Mouse (Mus musculus) stomach, embryonic 15.5 days (tissue): Measurements from ENCODE around the gene Zfp446. TPM values are rescaled to one million over a fixed set of nuclear protein-coding genes. Genes with fewer than 3 reads are reported as not detected.
"Not testable (repeated sequence)": the region's sequence is repeated elsewhere in the genome, so short reads cannot be mapped to it uniquely, and the experiment has no call there.

Source experiments
- ATAC-seq: fragments of 200-750 bp; cut with Nextera tagmentation; 2 replicates; pipeline ENCODE4 v1.8.0; 2017; ENCODE audit warnings: low read depth, moderate number of reproducible peaks, moderate TSS enrichment; ENCODE audit not compliant: insufficient read depth, low FRiP score
- H3K27ac ChIP-seq: fragments of 300-500 bp; sonication (generic); 2 replicates; pipeline ENCODE4 v1.5.1; 2015; ENCODE audit warnings: mild to moderate bottlenecking, inconsistent platforms
- H3K27me3 ChIP-seq: fragments of 300-500 bp; sonication (generic); replicated peaks from 2 replicates; pipeline ENCODE4 v1.6.1; 2015; ENCODE audit warnings: inconsistent platforms
- H3K36me3 ChIP-seq: fragments of 300-500 bp; sonication (generic); 2 replicates; pipeline ENCODE4 v1.6.1; 2015; ENCODE audit warnings: inconsistent platforms
- H3K4me1 ChIP-seq: fragments of 300-500 bp; sonication (generic); 2 replicates; pipeline ENCODE4 v1.6.1; 2015; ENCODE audit warnings: inconsistent platforms
- H3K4me2 ChIP-seq: fragments of 300-500 bp; sonication (generic); 2 replicates; pipeline ENCODE4 v1.6.1; 2015; ENCODE audit warnings: mild to moderate bottlenecking, inconsistent platforms
- H3K4me3 ChIP-seq: fragments of 300-500 bp; sonication (generic); replicated peaks from 2 replicates; pipeline ENCODE4 v1.5.1; 2015; ENCODE audit warnings: inconsistent platforms
- H3K9ac ChIP-seq: fragments of 300-500 bp; sonication (generic); 2 replicates; pipeline ENCODE4 v1.6.1; 2015; ENCODE audit warnings: inconsistent platforms
- H3K9me3 ChIP-seq: fragments of 300-500 bp; sonication (generic); 2 replicates; pipeline ENCODE4 v1.6.1; 2016; ENCODE audit warnings: inconsistent platforms
- WGBS: fragments of 180-500 bp; shearing (Covaris S2); methylation state at CpG from one replicate; pipeline ENCODE4 v1.1.7; 2015; 5-methylcytosine and 5-hydroxymethylcytosine counted together
- polyA plus RNA-seq: library from polyadenylated mRNA; unstranded; fragments of >200 nt; fragmentation: Nextera tagmentation; extraction: Ambion mirVana; gene quantifications from 2 replicates; pipeline ENCODE4 v1.2.1, GENCODE M21; 2015

The Zfp446 gene
- 6.9 and 8.4 TPM in 2 replicates for polyA plus RNA-seq

DNA sequence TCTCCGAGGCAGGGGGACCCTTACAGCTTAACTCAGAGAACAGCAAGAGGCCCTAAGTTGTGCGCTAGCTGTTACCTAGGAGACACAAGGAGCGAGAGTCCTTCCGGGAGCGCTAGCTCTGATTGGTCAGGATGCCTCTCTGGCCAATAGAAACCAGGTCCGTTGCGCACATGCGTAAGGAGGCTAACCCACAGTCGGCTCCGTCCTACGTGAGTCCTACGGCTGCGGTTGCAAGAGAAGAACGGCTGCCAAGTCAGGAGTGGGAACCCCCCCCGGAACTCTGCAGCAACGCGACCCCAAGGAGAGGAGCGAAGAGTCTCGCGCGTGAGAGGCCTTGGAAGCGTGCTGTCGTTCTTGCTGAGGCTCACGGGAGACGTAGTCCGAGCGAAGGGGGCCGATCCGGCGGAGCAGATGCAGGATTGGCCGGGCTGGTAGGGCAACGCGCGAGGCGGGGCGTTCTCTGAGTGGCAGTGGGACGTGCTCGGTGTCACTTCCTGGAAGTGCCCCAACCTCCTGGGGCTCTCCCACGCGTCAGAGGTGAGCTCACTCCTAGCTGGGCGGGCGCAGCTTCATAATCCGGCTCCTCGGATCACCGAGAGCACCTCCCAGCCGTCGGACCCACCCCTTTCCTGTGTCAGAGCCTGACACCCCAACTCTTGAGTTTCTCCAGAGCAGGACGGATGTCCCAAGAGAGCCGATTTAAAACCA lies at the start of gene Zfp446:
TSS of gene Zfp446 (plus strand) at position 167 of the 708 bp plus-strand sequence.
- Histone ChIP-seq H3K9me3 (no peaks in the 10 kb centered on the region), H3K36me3 (0 out of 2 replicates have a peak, but pooled peaks cover 6% of the 10 kb centered on the region), H3K4me2 (peak within 1 kb of the TSS; percentile 86), H3K9ac (peak within 1 kb of the TSS; percentile 69), H3K4me3 (peak within 1 kb of the TSS; percentile 78), H3K27me3 (no peaks in the 10 kb centered on the region), H3K27ac (peak within 1 kb of the TSS; percentile 96), H3K4me1 (peaks cover 16% of the 10 kb centered on the region)
- under 1% methylated on average over 49 of the region's 49 CpGs for WGBS
- ATAC-seq: peak; percentile 99

DNA sequence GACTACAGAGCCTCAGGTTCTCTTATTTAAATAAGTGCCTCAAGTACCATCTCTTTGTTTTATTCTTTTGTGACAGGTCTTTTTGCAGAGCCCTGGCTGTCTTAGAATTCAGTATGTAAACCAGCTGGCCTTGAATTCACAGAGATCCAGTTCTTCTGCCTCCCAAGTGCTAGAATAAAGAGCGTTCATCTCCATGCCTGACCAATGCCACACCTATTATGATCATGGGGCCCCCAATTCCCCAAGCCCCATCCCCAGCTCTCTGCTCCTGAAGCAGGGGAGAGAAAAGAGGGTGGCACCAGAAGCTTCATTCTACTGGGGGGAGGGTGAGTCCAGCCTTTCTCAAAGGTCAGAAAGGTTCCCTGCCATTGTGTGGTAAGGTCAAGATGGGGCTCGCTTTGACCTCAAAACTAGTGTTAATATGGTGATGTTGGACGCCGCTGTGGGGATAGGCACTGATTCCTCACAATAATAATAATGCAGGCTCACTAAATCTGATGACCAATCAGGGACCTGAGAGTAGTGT lies 44.0 kb upstream of the Zfp446 start:
- no peaks in the 10 kb centered on the region for H3K9me3 ChIP-seq
- no peak overlapping the region for H3K27ac ChIP-seq
- 79% methylated on average over 4 of the region's 4 CpGs for WGBS
- H3K4me3 ChIP-seq: no peak overlapping the region
- no peak for ATAC-seq
- no peaks in the 10 kb centered on the region for H3K36me3 ChIP-seq
- H3K4me1 ChIP-seq: no peaks in the 10 kb centered on the region
- H3K4me2 ChIP-seq: no peak overlapping the region
- no peak overlapping the region for H3K9ac ChIP-seq
- H3K27me3 ChIP-seq: no peaks in the 10 kb centered on the region

DNA sequence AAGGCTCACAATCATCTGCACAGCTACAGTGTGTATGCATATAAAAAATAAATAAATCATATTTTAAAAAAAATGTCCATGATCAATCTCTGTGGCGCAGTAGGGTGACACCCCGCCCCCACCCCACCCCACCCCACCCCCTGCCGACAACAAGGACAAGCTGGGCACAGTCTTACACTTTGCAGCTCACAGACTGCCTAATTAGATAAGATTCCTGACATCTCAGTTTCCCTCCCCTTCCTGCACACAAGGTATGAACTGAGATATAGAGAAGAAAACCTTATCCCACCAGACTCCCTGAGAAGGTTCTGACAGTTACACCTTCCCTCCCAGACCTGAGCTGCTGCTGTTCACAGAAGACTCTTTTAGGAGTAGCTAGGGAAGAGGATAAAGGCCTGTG lies 42.8 kb upstream of the Zfp446 start:
- Histone ChIP-seq H3K9me3 (no peaks in the 10 kb centered on the region), H3K4me1 (no peaks in the 10 kb centered on the region), H3K4me3 (no peak overlapping the region), H3K36me3 (no peaks in the 10 kb centered on the region), H3K27me3 (no peaks in the 10 kb centered on the region), H3K9ac (no peak overlapping the region), H3K27ac (no peak overlapping the region), H3K4me2 (no peak overlapping the region)
- ATAC-seq: no peak
- 67% methylated on average over 3 of the region's 3 CpGs for WGBS

DNA sequence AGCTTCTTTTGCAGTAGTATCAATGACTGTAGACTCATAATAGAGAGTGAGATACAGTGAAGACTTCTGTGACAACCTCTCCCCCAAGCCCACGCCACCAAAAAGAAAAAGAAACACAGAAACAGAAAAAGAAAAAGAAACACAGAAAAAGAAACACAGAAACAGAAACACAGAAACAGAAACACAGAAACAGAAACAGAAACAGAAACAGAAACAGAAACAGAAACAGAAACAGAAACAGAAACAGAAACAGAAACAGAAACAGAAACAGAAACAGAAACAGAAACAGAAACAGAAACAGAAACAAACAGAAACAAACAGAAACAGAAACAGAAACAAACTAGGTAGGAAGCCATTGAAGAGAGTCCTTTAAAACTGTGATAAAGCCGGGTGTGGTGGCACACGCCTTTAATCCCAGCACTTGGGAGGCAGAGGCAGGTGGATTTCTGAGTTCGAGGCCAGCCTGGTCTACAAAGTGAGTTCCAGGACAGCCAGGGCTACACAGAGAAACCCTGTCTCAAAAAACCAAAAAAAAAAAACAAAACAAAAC lies 40.3 kb upstream of the Zfp446 start:
- ATAC-seq, H3K4me1 ChIP-seq, H3K4me3 ChIP-seq, H3K27me3 ChIP-seq, H3K27ac ChIP-seq, H3K9ac ChIP-seq, H3K4me2 ChIP-seq, H3K9me3 ChIP-seq, H3K36me3 ChIP-seq: not testable (repeated sequence)
- WGBS: 86% methylated on average over 4 of the region's 4 CpGs

DNA sequence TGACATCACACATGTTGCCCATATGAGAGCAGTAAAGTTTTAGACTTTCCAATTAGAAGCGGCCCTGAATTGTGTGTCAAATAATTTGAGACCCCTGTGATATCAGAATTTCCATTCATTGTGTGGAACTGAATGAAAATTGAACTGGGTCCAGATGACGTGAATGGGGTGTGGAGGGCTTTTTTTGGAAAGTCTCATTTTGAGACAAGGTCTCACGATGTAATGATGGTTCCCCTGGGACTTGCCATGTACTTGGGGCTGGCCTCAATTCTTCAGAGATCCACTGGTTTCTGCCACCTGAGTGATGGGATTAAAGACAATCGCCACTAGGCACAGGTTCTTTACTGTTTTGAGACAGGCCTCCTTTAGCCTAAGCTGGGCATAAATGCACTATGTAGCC lies 37.0 kb upstream of the Zfp446 start:
- 81% methylated on average over 4 of the region's 4 CpGs for WGBS
- no peaks in the 10 kb centered on the region for H3K4me1 ChIP-seq

DNA sequence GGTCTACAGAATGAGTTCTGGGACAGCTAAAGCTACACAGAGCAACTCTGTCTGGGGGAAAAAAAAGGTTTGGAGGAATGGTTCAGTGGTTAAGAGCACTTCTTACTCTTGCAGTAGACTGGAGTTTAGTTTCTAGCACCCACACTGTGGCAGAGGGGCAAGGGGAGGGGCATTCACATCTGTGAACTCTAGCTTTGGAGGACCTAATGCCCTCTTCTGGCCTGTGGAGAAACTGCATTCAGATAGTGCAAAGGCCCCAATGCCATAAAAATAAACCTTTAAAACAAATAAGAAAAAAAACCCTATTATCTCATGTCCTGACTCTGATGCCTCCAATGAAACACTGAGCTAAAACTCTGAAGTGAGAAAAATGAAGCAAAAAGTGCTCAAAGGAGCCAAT lies 34.2 kb upstream of the Zfp446 start:
- H3K27me3 ChIP-seq: no peaks in the 10 kb centered on the region
- no peak overlapping the region for H3K4me2 ChIP-seq
- no peak overlapping the region for H3K9ac ChIP-seq
- H3K9me3 ChIP-seq: no peaks in the 10 kb centered on the region
- no peak for ATAC-seq
- H3K4me1 ChIP-seq: no peaks in the 10 kb centered on the region
- H3K36me3 ChIP-seq: no peaks in the 10 kb centered on the region
- no peak overlapping the region for H3K27ac ChIP-seq
- no peak overlapping the region for H3K4me3 ChIP-seq

More for the DNA sequence above, 37.0 kb upstream of the Zfp446 start:
- Histone ChIP-seq H3K4me3 (no peak overlapping the region), H3K36me3 (no peaks in the 10 kb centered on the region), H3K9me3 (no peaks in the 10 kb centered on the region), H3K27me3 (no peaks in the 10 kb centered on the region), H3K9ac (no peak overlapping the region), H3K27ac (no peak overlapping the region), H3K4me2 (no peak overlapping the region)
- ATAC-seq: no peak

DNA sequence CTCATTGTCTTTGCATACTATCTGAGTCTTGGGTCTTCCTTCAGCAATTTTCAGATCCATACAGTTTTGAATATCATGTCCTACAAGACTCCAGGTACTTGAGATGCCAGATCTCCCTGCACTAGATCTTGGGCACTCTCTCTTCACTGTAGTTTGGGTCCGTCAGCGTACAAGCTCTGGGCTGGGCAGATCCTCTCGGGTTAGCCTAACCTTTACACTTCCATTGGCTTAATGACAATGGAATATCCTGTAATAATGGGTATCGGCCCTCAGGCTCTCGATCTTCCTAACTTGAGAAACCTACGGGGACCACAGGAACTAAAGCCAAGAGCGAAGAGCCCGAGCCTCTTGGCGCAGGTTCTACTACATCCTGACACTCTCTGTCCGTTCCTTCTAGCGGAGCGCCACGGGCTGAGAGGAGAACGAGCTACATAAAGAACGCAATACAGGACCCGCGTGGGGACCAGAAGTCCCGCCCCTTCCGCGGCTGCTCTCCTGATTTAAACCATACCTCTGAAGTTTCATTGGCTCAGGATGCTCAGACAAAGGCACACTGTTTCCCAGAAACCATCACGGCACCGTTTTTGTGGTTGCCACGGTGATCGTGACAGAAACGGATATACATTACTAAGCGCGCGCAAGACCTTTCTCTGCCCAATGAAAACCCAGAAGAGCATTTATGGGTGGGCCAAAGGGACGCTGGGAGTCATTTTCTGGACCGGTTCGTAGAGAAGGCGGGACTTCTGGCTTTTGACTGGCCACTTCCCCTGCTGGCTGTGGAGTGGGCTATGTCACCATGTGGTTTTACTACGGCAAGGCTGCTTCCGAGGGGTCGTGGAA lies 28.4 kb upstream of the Zfp446 start:
- H3K27me3 ChIP-seq: no peaks in the 10 kb centered on the region
- H3K36me3 ChIP-seq: no peaks in the 10 kb centered on the region
- peak overlapping the region; percentile 80 for H3K27ac ChIP-seq
- no peaks in the 10 kb centered on the region for H3K9me3 ChIP-seq
- peak overlapping the region; percentile 91 for H3K4me2 ChIP-seq
- peak; percentile 97 for ATAC-seq
- peak overlapping the region; percentile 41; the same call in 1 of the 2 replicates for H3K9ac ChIP-seq
- peaks cover 7% of the 10 kb centered on the region for H3K4me1 ChIP-seq
- peak overlapping the region; percentile 53 for H3K4me3 ChIP-seq
- WGBS: 11% methylated on average over 35 of the region's 35 CpGs

DNA sequence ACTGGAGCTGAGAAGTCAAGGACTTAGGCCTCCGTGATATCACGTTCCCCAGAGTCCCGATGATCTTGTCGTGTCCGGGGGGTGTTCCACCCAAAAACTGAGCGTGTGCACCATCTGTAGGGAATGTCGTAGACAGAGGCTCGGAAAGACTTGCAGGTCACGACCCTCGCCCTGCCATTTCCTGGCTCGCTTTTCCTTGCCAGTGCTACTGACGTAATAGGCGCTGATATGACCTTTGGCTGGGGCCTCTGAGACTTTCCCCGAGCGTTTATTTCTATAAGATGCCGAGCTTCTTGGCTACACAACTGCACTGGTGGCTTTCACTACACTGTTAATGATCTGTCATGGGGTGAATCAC lies 27.8 kb upstream of the Zfp446 start:
- no peak; the same call in 1 of the 2 replicates for ATAC-seq
- 5% methylated on average over 16 of the region's 16 CpGs for WGBS
- H3K27ac ChIP-seq: peak overlapping the region; percentile 80
- H3K27me3 ChIP-seq: no peaks in the 10 kb centered on the region
- peak overlapping the region; percentile 91 for H3K4me2 ChIP-seq
- H3K4me1 ChIP-seq: peaks cover 7% of the 10 kb centered on the region
- no peaks in the 10 kb centered on the region for H3K9me3 ChIP-seq
- no peaks in the 10 kb centered on the region for H3K36me3 ChIP-seq
- H3K4me3 ChIP-seq: peak overlapping the region; percentile 53
- H3K9ac ChIP-seq: peak overlapping the region; percentile 41; the same call in 1 of the 2 replicates

DNA sequence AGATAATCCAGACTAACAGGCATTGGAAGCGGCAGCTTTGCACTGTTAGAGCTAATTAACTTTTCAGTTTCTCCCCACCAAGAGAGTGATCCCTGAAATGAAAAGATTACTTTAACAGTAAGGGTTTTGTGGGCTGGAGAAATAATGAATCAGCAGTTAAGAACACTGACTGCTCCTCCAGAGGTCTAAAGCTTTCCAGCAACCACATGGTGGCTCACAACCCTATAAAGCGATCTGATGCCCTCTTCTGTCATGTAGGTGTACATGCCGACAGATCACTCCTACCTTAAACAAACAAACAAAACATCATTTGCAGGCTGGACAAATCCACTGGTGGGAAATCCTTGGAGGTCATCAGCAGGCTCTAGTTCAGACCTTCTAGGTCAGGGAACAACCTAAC lies 22.8 kb upstream of the Zfp446 start:
- peaks cover 6% of the 10 kb centered on the region for H3K4me1 ChIP-seq
- H3K27me3 ChIP-seq: no peaks in the 10 kb centered on the region
- no peak overlapping the region for H3K4me2 ChIP-seq
- H3K9ac ChIP-seq: no peak overlapping the region
- H3K36me3 ChIP-seq: no peaks in the 10 kb centered on the region
- no peak overlapping the region for H3K4me3 ChIP-seq
- no peak for ATAC-seq
- WGBS: 31% methylated on average over 3 of the region's 3 CpGs
- no peak overlapping the region for H3K27ac ChIP-seq
- H3K9me3 ChIP-seq: no peaks in the 10 kb centered on the region

DNA sequence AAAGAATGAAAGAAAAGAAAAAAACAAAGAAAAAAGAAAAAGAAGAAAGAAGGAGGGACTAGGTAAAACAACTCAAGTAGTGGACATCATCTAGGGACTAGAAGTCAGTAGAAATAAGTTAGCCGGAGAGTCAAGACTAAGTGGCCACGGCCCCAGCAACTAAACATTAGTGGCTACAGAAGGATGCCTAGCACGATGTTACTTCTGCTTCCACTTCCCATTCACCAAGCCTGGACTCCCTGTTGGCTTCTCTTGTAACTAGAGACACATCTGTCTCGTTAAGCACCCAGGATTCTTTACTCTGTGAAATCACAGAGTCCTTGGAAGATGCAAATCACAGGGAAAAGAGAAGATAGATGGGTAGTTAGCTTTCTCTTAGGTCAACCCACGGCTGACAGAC lies 20.1 kb upstream of the Zfp446 start:
- Histone ChIP-seq H3K9me3 (no peaks in the 10 kb centered on the region), H3K4me2 (no peak overlapping the region), H3K27me3 (no peaks in the 10 kb centered on the region), H3K4me1 (no peaks in the 10 kb centered on the region), H3K36me3 (no peaks in the 10 kb centered on the region), H3K27ac (no peak overlapping the region), H3K4me3 (no peak overlapping the region), H3K9ac (no peak overlapping the region)
- no peak for ATAC-seq
- WGBS: 64% methylated on average over 5 of the region's 5 CpGs

DNA sequence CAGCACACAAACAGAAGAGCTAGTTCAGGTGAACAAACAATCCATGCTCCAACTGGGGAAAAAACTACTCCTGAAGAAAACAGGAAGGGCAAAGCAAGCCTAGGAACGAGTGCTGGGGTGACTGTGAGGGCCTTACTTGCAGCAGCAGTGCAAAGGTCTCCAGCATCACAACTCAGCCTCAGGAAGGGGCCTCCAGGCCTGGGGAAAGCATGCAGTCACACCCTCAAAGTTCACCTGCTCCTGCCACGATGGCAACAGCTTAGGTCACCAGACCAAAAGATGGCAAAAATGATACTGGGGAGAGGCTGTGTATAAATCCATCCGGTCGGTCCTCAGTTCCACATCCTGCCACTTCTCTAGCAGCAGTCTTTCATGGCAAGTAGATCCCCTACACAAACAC lies 18.7 kb upstream of the Zfp446 start:
- no peak overlapping the region for H3K27ac ChIP-seq
- WGBS: 75% methylated on average over 4 of the region's 4 CpGs

DNA sequence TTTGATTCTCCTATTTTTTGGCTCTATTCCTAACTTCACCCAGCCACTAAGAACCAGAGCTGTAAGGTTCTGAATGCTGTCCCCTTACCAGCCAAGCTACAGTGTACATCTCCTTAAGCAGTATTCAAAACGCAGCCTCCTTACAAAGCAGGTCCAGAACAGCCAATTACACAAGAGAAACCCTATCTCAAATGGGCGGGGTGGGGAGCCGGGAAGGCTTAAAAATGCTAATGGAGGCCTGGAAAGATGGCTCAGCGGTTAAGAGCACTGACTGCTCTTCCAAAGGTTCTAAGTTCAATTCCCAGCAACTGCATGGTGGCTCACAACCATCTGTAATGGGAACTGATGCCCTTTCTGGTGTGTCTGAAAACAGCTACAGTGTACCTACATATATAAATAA lies 17.9 kb upstream of the Zfp446 start:
- Histone ChIP-seq H3K9me3 (no peaks in the 10 kb centered on the region), H3K36me3 (no peaks in the 10 kb centered on the region), H3K4me3 (no peak overlapping the region), H3K27ac (no peak overlapping the region), H3K4me2 (no peak overlapping the region), H3K27me3 (no peaks in the 10 kb centered on the region), H3K4me1 (no peaks in the 10 kb centered on the region), H3K9ac (no peak overlapping the region)
- WGBS: 29% methylated on average over 4 of the region's 4 CpGs
- ATAC-seq: no peak

More for the DNA sequence above, 18.7 kb upstream of the Zfp446 start:
- Histone ChIP-seq H3K4me3 (no peak overlapping the region), H3K9me3 (no peaks in the 10 kb centered on the region), H3K4me1 (no peaks in the 10 kb centered on the region), H3K4me2 (no peak overlapping the region), H3K9ac (no peak overlapping the region), H3K27me3 (no peaks in the 10 kb centered on the region), H3K36me3 (no peaks in the 10 kb centered on the region)
- ATAC-seq: no peak
